Mouse (Mus musculus) adipose tissue, adult 10 weeks (tissue): ENCODE data around the gene Prl2c5. TPM values are rescaled to one million over a fixed set of nuclear protein-coding genes. Genes with fewer than 3 reads are reported as not detected.

ENCODE experiments used
- polyA plus RNA-seq: library from polyadenylated mRNA; stranded (reverse); fragments of 350-450 nt; fragmentation: Illumina TruSeq; extraction: RNeasy Lipid Tissue Mini Kit (QIAGEN cat#74804); gene quantifications from one replicate; pipeline ENCODE4 v1.2.3, GENCODE M21; 2014; ENCODE audit warnings: low read depth, low replicate concordance

Prl2c5 gene
- not detected for polyA plus RNA-seq

DNA sequence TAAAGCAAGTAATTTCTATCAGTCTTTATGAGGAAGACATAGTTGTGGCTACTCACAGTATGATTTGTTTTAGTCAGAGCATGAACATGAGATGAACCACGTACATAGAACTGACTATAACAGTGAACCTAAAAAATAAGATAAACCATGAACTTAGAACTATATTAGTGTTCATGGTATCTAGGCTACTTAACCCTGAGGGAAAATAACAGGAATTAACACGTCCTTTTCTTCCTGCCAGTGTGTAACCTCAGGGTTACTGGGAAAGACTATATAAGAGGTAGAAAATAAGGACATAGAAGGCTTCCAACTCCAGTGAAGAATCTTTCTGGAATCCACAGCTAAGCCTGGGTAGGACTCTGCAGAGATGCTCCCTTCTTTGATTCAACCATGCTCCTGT lies at the start of gene Prl2c5:
Gene Prl2c5, plus strand, starts transcription at position 301 of the 400 bp plus-strand sequence.

Other genes with a start within 250 kb of the Prl2c5 start
- not detected for gene Prl2c2, start 177.3 kb upstream of the Prl2c5 start, polyA plus RNA-seq
- gene Gpr137b, start 211.3 kb downstream of the Prl2c5 start, polyA plus RNA-seq, result 7.9 TPM